Mouse (Mus musculus) urinary bladder, postnatal 10 days (tissue): ENCODE measurements around the gene Pnpla1.

Source experiments
- DNase-seq: peaks from one replicate; pipeline ENCODE4 v3.0.0; 2022; ENCODE audit warnings: low spot score

Gene Pnpla1

DNA sequence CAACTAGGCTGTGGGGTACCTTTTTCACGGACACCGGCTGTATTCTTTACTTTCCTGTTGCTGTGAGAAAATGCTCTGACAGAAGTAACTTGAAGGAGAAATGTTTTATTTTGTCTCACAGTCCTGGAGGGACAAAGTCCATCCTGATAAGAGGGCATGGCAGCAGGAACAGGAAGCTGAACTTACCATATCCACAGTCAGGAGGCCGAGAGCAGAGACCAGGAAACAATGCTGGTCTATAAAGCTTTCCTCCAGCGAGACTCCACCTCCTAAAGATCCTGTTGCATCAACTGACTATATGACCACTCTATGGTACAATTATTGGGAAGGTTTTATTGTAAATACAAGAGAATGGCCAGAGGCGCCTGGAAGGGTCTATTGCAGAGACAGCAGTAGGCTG, 14.5 kb upstream of the Pnpla1 start:
- no peak for DNase-seq

DNA sequence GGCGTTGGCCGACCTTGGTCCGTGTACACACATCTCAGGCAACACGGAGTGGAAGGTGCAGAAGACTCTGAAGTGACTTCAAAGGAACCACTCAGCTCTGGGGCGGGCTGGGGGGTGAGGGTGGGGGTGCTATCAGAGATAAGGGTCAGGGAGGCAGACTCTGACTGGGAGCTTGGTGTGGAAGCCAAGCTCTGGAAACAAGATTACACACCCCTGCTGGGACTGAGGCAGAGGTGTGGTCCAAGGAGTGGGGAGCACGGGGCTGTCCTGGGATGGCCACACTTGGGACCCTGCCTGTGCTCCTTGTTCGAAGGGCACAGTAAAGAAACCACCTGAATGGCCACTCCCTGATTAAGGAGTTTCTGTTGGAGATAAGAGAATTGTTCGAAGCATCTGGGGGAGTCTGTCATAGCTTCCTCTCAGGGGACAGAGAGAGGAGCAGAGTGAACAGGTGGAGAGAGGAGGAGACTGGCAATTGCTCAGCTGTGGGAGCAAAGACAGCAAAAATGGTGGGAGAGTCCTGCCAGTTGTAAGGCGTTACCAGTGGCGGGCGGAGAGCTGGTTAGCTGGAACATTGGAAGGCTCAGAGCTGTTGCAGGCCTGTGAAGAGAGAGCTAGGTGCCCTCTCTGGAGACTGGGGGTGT, 11.1 kb upstream of the Pnpla1 start:
- DNase-seq: no peak

DNA sequence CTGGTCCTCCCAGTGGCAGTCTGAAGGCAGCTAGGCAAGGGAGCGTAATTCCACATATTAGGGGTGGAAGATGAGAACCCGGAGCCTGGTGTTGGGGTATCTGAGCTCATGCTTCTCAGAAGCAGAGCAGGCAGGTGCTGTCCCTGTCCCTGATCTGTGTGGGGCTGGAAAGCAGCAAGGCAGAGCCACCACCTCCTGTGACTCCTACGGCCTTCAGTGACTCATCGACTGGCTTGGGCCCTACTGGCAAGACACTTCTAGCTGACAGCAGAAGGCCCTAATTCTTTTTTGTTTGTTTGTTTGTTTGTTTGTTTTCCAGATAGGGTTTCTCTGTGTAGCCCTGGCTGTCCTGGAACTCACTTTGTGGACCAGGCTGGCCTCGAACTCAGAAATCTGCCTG, 7.7 kb upstream of the Pnpla1 start:
- DNase-seq: no peak

DNA sequence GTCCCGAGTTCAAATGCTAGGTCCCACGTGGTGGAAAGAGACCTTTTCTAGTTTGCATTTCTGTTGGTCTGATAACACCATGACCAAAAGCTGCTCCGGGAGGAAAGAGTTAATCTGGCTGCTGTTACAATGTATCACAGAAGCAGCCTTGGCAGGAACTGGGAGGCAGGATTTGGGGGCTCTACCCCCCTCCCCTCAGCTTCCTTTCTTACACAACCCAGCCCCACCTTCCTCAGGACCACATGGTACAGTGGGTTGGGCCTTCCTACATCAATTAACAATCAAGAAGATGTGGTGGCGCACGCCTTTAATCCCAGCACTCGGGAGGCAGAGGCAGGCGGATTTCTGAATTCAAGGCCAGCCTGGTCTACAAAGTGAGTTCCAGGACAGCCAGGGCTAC, 3.8 kb upstream of the Pnpla1 start:
- no peak for DNase-seq

DNA sequence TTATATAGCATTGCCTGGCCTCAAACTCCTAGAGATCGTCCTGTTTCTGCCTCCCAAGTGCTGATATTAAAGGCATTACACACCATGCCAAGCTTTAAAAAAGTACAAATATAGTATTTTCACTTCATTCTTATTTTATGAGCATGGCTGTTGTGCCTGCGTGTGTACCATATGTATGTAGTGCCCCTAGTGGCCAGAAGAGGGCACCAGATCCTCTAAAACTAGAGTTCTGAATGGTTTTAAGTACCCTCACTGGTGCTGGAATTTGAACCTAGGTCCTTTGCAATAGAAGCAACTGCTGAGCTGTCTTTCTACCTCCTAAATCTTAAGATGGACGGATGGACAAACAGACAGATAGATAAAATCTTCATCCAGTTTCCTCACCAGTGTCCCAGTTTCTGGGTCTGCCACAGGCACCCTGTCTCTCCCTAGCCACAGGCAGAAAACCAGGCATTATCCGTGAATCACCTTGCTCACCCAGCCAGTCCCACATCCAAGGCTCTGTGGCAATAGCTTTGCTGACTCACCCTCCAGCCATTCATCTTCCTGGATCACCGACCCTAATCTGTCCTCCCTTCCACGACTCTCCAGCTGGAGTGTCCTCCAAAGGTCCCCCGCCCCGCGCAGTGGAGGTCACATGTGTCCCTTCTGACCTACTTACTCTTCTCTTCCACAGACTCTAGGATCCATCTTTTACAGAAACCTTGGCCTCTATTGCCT, 2.9 kb upstream of the Pnpla1 start:
- DNase-seq: no peak

DNA sequence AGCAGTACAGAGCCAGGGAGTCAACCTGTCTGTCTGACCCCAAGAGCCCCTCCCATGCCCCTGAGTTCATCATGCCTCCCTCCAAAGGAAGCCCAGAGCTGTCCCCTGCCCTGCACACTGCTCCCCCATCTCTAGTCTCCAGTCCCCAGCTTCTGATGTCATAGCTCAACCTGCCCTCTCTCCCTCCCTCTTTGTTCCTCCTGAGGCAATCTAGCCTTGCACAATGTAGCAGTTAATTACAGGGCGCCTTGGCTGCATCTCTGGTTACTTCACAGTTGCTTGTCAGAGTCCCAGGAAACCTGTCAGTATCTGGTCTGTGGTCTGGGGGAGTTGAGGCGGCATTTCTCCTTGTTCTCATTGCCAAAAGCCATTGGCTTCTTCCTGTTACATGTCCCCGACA, 2.2 kb upstream of the Pnpla1 start:
- no peak for DNase-seq

DNA sequence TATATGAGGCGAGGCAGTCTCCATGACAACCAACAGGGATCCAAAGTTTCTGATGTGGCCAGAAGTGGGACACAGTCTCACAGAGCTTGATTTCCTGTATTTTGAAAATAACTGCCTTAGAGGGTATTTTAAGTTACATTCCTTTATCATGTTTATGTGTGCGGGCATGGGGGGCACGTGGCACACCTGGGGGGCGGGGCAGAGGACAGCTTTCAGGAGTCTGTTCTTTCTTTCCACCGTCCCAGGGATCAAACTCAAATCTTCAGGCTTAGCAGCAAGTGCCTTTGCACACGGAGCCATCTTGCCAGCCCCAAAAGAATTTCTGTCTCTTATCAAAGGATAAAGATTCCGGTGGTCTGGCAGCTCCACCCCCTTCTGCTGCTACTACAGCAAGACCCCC, 5.7 kb downstream of the Pnpla1 start:
- no peak for DNase-seq

DNA sequence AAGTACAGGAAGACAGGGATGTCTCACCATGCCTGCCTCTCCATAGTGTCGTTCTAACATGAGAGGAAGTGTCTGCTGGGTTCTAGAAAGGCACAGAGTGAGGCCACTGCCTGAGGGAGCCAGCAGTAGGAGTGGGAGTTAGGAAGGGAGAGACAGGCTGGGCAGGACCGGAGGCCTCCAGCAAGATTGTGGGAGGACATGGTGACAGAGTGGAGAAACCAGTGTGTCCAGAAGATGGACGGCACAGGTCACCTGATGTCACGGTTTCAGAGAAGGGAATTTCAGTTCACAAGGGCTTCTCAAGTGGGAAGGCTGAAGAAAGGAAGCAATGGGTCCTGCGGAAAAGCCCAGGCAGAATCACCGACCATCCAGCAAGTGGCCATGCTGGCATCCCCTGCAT, 6.3 kb downstream of the Pnpla1 start:
- DNase-seq: no peak

DNA sequence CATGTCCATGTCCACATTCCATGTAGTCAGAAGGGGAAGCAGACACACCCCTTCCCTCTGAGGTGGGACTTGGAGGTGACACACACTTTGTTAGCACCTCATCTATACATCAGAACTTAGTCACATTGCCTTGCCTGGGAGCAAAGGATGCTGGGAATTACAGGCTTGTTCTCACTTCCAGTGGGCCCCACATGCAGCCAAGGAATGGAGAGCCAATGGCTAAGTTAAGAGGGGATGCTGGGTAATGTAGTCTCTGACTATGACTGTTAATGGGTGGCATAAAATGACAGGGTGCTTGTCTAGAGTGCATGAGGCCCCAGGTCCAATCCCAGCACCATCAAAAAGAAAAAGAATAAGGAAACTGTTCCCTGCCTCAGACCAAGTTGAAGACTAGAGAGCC, 8.7 kb downstream of the Pnpla1 start:
- no peak for DNase-seq

DNA sequence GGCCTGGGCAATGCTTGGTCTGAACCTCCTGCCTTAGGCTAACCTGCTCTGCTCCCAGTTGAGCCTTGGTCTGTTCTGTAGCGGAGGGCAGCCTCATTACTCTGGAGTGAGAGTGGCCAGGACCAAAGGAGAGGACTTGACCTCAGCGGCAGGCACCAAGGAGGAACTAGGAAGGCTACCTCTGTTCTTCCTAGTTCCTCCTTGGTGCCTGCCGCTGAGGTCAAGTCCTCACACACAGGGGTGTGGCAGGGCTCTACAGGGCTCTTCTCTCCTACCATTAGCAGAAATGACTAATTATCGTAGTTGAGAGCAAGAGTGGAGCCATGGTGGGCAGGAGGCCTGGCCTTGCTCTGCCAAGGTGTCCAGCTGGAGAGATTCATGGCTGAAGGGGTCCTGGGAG, 9.2 kb downstream of the Pnpla1 start:
- DNase-seq: no peak

DNA sequence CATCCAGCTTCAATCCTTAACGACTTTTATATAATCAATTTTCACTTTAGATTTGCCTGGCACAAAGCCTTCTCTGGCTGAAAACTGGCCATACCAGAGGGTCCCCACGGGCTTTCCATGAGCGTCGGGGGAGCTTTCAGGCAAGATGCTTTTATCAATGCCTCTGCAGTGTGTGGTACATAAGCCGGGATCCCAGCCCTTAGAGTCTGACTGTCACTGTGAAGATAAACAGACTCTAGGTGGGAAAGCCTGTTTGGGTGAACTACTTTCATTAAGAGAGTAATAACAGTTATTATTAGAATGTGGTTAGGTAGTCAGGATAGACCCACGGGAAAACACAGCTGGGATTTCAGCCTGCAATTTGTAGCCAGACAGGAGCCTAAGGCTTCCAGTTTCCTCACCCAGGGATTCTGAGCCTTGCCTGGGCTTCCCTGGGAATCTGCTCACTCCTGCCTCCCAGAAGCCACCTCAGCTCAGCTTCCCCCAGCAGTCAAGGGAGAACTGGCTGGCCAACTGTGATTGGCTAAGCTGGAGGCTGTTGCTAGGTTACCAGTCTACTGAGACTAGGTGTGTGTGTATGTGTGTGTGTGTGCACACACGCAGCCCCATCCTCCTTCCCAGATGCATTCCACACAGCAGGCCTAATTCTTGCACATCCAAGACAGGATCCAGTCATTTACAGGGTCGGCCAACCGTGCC, 11.3 kb downstream of the Pnpla1 start:
- DNase-seq: no peak

DNA sequence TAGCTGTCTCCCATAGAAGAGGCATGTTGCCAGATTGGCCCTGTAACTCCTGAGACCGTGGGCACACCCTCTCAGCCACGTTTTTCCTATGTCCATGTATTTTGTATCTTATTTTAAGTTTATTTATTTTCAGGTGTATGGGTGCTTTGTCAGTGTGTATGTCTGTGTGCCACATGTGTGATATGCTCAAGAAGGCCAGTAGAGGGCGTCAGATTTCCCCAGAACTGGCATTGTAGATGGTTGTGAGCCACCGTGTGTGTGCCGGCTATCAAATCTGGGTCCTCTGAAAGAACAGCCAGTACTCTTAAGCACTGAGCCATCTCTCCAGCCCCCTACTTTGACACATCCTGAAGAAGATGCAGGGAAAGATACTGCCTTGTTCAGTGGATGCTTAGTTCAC, 12.2 kb downstream of the Pnpla1 start:
- no peak for DNase-seq

DNA sequence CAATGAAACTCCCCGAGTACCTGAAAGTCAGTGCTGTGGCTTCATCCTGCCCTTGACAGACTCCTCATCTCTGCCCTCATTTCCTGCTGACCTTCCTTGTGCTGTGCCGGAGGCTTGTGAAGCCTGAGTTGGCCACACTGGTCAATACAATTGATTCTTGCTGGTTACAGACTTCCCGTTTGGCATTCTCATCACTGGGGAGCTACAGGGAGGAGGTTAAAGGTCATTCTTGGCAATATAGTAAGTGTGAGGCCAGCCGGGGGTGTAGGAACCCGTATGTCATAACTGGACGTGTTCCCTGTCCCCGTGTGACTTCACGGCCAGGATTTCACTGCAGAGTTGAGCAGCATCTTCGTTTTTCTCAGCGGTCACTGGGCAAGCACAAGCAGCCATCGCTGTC, 13.6 kb downstream of the Pnpla1 start:
- no peak for DNase-seq

DNA sequence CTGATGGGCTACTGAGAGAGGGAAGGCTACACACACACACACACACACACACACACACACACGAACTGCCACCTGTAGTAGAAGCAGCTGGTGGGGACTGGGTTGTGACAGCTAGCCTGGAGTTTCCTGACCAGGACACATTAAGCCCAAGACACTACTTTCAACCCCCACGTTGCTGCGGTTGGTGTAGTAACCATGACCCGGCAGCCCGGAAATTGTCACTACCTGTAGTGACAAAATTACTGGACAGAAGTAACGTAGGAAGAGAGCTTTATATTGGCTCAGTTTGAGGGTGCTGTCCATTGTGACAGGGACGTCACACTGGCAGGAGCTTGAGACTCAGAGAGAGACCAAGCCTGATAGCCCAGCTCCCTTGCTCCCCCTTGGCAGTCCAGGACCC, 14.1 kb downstream of the Pnpla1 start:
- DNase-seq: no peak

DNA sequence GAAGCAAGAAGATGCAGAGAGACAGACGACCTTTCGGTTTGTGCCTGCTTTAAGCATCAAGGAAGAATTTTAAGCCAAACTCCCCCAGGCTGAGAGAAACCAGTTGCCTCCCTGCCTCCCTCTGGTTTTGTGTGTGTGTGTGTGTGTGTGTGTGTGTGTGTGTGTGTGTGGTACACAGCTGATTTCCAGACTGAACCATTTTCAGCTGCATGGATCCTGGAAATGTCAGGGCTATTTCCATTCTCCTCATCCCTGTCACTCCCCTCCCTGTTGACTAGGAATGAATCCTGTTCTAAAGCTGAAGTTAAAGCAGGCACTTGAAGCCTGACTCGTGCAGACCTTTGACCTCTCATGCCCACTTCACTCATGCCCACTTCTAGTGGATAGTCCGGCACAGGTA, 16.0 kb downstream of the Pnpla1 start:
- DNase-seq: no peak

DNA sequence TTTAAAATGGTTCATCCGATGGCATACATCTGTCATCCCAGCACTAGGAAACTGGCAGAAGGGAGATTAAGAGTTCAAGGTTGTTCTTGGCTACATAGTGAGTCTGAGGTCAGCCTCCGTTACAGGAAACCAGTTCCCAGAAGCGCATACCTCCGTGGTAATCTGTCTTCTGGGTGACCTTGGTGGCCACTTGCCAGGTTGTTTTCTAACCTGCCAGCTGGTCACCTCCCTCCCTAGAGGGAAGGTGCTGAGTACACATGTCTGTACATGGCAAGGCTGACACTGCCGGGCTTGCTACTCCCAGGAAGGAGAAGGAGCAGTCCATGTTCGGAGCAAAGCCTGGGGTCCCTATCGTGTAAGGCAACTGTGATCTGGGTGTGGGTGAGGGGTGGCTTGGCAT, 16.6 kb downstream of the Pnpla1 start:
- DNase-seq: no peak

DNA sequence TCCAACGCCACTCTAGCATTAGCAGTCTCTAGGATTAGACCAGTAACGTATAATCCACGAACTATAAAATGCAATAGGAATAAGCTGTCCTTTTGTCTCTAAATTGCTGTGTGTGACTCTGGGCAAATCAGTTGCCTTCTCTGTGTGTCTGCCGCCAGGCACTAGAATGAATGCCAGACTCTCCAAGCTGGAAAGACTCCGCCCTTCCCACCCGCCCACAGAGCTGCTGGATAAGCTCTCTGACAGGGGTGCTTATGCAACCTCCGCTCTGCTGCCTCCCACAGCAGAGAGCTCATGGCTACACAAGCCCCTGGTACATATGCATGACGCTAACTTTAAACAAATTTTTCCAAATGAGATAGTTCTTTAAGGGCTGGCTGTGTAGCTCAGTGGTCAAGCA, 17.1 kb downstream of the Pnpla1 start:
- no peak for DNase-seq

DNA sequence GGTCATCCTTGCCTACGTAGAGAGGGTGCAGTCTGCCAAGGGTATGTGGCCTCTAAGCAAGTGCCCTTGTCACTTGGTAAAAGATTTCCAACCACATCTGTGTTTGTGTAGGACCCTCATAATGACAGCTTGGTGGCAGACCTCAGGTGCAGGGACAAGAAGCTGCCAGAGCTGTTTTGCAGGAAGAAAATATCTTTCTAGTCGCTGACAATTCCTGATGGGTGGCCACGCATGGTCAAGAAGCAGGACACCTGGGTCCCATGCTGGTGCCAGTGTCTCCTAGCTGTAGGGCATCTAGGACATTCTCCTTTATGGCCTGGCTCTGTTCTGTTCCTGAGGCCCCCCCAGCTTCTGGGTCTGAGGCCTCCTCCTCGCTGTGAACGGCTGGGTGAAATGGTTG, 18.1 kb downstream of the Pnpla1 start:
- DNase-seq: no peak

DNA sequence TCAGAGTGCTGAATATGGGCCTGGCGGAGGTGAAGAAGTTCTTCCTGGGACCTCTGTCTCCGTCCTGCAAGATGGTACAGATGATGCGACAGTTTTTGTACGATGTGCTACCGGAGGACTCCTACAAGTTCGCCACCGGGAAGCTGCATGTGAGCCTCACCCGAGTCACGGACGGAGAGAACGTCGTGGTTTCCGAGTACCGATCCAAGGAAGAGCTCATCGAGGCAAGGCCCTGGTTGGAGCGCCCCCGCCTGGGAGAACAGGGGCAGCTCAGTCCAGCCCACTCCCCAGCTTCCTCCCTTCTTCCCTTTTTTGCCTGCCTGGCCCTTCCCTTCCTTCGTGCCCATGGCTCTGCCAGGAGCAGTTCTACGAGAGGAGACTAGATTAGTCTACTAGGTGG, 18.6 kb downstream of the Pnpla1 start:
- DNase-seq: no peak

DNA sequence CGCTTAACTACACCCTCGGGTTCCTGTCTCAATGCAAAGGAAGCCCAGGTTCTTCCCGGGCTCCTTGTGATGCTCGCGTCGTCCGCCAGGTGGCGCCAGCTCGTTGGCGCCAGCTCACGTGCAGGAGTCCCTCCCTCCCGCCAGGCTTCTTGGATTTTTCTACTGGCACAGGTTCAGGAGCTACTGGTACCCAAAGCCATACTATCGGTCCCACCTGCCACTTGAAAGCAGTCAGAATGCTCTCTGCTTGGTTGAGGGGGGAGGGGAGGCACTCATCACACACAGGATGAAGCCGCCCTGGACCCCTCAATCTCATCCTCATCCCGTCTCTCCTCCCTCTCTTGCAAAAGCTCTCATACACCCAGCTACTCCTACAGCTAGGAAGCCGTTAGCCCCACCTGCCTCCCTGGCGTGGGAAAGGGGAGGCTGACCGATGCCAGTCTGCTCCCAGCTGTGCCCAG, 21.8 kb downstream of the Pnpla1 start:
- no peak for DNase-seq

DNA sequence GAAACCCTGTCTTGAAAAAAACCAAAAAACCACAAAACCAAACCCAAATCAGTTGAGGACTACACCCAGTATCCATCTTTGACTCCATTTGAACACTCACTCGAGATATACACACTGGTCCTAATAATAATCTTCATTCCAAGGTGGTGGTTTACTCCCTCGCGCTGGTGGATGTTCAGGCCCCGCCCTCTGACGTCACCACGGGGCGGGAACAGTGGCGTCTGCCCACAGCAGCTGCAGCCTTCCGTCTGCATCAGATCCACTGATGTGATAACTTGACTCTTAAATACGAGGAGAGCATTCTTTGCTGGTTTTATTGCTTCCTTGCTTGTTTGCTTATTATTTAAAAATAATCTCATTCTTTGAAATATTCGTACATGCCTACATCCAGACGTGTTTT, 24.1 kb downstream of the Pnpla1 start:
- no peak for DNase-seq

DNA sequence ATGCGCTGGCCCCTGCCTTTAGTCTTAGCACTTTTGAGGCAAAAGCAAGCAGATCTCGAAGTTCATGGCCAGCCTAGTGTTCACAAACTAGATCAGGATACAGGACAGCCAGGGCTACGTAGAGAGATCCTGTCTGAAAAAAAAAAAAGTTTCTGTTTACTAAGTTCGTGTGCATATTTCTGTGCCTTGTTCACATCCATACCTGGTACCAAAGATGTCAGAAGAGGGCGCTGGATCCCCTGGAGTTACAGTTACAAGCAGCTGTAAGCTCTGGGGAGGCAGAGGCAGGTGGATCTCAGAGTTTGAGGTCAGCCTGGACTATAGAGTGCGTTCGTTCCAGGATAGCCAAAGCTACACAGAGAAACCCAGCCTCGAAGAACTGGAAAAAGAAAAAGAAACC, 24.6 kb downstream of the Pnpla1 start:
- no peak for DNase-seq

DNA sequence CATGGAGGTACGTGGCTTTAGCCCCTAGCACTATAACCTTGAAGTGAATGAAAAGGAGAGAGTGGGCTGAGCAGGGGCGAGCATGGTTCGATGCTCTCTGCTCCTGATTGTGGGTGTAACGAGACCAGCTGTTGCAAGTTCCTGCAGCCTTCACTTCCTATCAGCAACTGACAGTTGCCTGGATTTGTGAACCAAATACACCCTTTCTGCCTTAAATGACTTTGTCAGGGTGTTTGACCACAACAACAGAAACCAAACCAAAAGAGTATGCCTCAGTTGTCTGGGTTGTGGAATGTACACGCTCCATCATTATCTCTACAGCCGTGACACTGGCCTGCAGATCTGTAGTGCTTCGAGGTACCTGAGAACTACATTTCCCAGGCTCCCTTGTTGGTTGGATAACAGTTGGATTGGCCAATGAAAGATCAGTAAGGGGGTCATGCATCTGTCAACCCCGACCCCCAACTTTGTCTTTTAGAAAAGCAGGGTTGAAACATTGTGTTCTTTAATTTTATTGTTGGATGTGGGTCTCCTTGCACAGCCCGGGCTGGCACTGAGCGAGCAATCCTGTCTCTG, 25.8 kb downstream of the Pnpla1 start:
- DNase-seq: no peak
